Comparison of ENCODE assay signal across 9 mouse cellular contexts in the genomic region with DNA sequence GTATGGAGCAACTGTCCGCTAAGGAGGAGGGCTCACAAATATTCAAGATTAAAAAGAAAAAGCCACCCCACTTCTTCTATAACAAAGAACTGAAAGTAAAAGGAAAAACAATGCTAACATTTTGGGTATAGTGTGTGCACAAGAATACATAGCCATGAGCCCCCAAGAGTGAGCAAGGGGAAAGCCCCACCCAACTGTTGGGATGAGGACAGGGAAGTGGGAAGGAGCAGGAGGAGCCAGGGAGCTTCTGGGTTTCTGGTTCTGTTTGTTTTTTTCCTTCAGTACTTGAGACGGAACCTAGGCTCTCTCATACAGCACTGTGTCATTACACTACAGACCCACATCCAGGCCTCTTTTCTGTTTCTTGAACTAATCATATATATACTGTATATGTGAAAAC. TPM values are rescaled to one million over a fixed set of nuclear protein-coding genes. Genes with fewer than 3 reads are reported as not detected.
DNase-seq lines count a peak whose midpoint lies in the region; ATAC-seq and TF ChIP-seq lines count a peak whose summit lies in the region.
"Had no signal": no experiment of that assay in that cellular context is flagged by ENCODE, and none has a peak within 500 bp of the region (broad histone marks: within the 10 kb centered on the region; RNA-seq: fewer than 3 reads in every experiment).

No protein-coding gene starts in this region.

- 68% methylated on average over 2 of the region's 2 CpGs for WGBS in heart, embryonic 12.5 days
- WGBS in lung, postnatal 0 days, result 60% methylated on average over 2 of the region's 2 CpGs
- WGBS in limb, embryonic 10.5 days, result 94% methylated on average over 2 of the region's 2 CpGs
- 69% methylated on average over 2 of the region's 2 CpGs for WGBS in olfactory bulb, adult 2 months
- WGBS in hindbrain, embryonic 16.5 days, result 97% methylated on average over 2 of the region's 2 CpGs

- intact Hi-C loops in heart, postnatal 14 days (cut with DNase I), result no loop called here
- intact Hi-C loops in left cerebral cortex, postnatal 36 days (cut with DNase I), result no loop called here

- H3K4me2 ChIP-seq in heart, embryonic 12.5 days, result peak overlapping the region; percentile 53
- H3K4me2 ChIP-seq in lung, postnatal 0 days (replicated peaks; ENCODE audit: low read depth, low read length), result peak overlapping the region; percentile 48
- no peak overlapping the region for H3K4me2 ChIP-seq in hindbrain, embryonic 16.5 days (ENCODE audit: low read length)

- H3K9me3 ChIP-seq in heart, embryonic 12.5 days (replicated peaks), result no peaks in the 10 kb centered on the region
- no peaks in the 10 kb centered on the region for H3K9me3 ChIP-seq in lung, postnatal 0 days (ENCODE audit: low read length)
- no peaks in the 10 kb centered on the region for H3K9me3 ChIP-seq in limb, embryonic 10.5 days (replicated peaks)
- no peaks in the 10 kb centered on the region for H3K9me3 ChIP-seq in hindbrain, embryonic 16.5 days (ENCODE audit: control insufficient read depth, low read length)

- no peak for TF ChIP-seq POLR2A in olfactory bulb, adult 2 months (IDR thresholded peaks at IDR 0.05; ENCODE audit: insufficient read depth, low read depth, low read length)

- TF ChIP-seq EP300 in lung, postnatal 0 days (IDR thresholded peaks at IDR 0.05), result no peak

- H3K27ac ChIP-seq in heart, embryonic 12.5 days (ENCODE audit: poor library complexity, severe bottlenecking), result peak overlapping the region; percentile 86
- peak overlapping the region; percentile 93 for H3K27ac ChIP-seq in lung, postnatal 0 days (ENCODE audit: low read length)
- peak overlapping the region; percentile 38; the same call in 1 of the 2 replicates for H3K27ac ChIP-seq in limb, embryonic 10.5 days
- peak overlapping the region; percentile 66; the same call in 1 of the 2 replicates for H3K27ac ChIP-seq in olfactory bulb, adult 2 months (ENCODE audit: insufficient read depth, low read depth, low read length)
- H3K27ac ChIP-seq in hindbrain, embryonic 16.5 days (ENCODE audit: low read depth, low read length), result no peak overlapping the region

- H3K9ac ChIP-seq in heart, embryonic 12.5 days, result peak overlapping the region; percentile 59; the same call in 1 of the 2 replicates
- H3K9ac ChIP-seq in lung, postnatal 0 days (replicated peaks; ENCODE audit: low read depth), result 0 out of 2 replicates have a peak overlapping the region, but pooled peaks have one; percentile 24
- no peak overlapping the region for H3K9ac ChIP-seq in hindbrain, embryonic 16.5 days (ENCODE audit: low read depth, low read length)

- TF ChIP-seq CTCF in lung, postnatal 0 days (IDR thresholded peaks at IDR 0.05), result no peak
- TF ChIP-seq CTCF in olfactory bulb, adult 2 months (IDR thresholded peaks at IDR 0.05; ENCODE audit: insufficient read depth, low read depth, low read length), result no peak

- H3K36me3 ChIP-seq in heart, embryonic 12.5 days, result no peaks in the 10 kb centered on the region
- no peaks in the 10 kb centered on the region for H3K36me3 ChIP-seq in lung, postnatal 0 days (ENCODE audit: insufficient read depth, low read length)
- no peaks in the 10 kb centered on the region for H3K36me3 ChIP-seq in limb, embryonic 10.5 days
- H3K36me3 ChIP-seq in hindbrain, embryonic 16.5 days (ENCODE audit: control insufficient read depth, insufficient read depth, low read length), result no peaks in the 10 kb centered on the region

- H3K4me1 ChIP-seq in heart, embryonic 12.5 days (replicated peaks), result peaks cover 71% of the 10 kb centered on the region
- peaks cover 10% of the 10 kb centered on the region; the same call in 1 of the 2 replicates for H3K4me1 ChIP-seq in lung, postnatal 0 days (ENCODE audit: insufficient read depth, low read depth, low read length)
- H3K4me1 ChIP-seq in limb, embryonic 10.5 days, result peaks cover 13% of the 10 kb centered on the region
- peaks cover 29% of the 10 kb centered on the region for H3K4me1 ChIP-seq in olfactory bulb, adult 2 months (ENCODE audit: control insufficient read depth, insufficient read depth, low read length)
- no peaks in the 10 kb centered on the region for H3K4me1 ChIP-seq in hindbrain, embryonic 16.5 days (ENCODE audit: control insufficient read depth, insufficient read depth, low read depth, low read length)

- no peak overlapping the region for H3K4me3 ChIP-seq in heart, embryonic 12.5 days
- H3K4me3 ChIP-seq in lung, postnatal 0 days (ENCODE audit: low read depth, low read length), result no peak overlapping the region
- H3K4me3 ChIP-seq in limb, embryonic 10.5 days, result no peak overlapping the region
- no peak overlapping the region for H3K4me3 ChIP-seq in olfactory bulb, adult 2 months (ENCODE audit: insufficient read depth, low read depth, low read length)
- no peak overlapping the region for H3K4me3 ChIP-seq in hindbrain, embryonic 16.5 days (ENCODE audit: low read length)

- DNase-seq in heart, postnatal 14 days, result no peak
- peak; percentile 28 for DNase-seq in lung, postnatal 0 days (ENCODE audit: low spot score)
- no peak for DNase-seq in lung, postnatal 36 days
- no peak for DNase-seq in limb, embryonic 10.5 days (ENCODE audit: low spot score)
- no peak for DNase-seq in left cerebral cortex, postnatal 36 days (ENCODE audit: low spot score in 2 of 2)
- DNase-seq: cerebellum, postnatal 14 days had no signal

- H3K27me3 ChIP-seq in heart, embryonic 12.5 days (replicated peaks), result no peaks in the 10 kb centered on the region
- H3K27me3 ChIP-seq in lung, postnatal 0 days (replicated peaks; ENCODE audit: insufficient read depth, low read length), result no peaks in the 10 kb centered on the region
- H3K27me3 ChIP-seq in limb, embryonic 10.5 days (ENCODE audit: low read depth, poor library complexity, severe bottlenecking), result no peaks in the 10 kb centered on the region
- H3K27me3 ChIP-seq in hindbrain, embryonic 16.5 days (replicated peaks; ENCODE audit: control insufficient read depth, insufficient read depth, low read length), result no peaks in the 10 kb centered on the region

- ATAC-seq in heart, embryonic 12.5 days (ENCODE audit: insufficient number of reproducible peaks, low FRiP score), result no peak
- ATAC-seq in lung, postnatal 0 days, result no peak
- ATAC-seq in hindbrain, embryonic 16.5 days, result no peak

RNA-seq across cellular contexts. Expression of gene Pacsin2, which starts 31.1 kb away (rescaled TPM):
- polyA plus RNA-seq in heart, embryonic 12.5 days (2016; fragmentation: Nextera tagmentation; extraction: Ambion mirVana), result 70.8 and 72.0 TPM in 2 replicates
- 100 to 1,000 TPM; 156 to 165 TPM for total RNA-seq in heart, postnatal 14 days (2021)
- 46.7 and 51.7 TPM in 2 replicates for polyA plus RNA-seq in lung, postnatal 0 days (2015; fragmentation: Nextera tagmentation; extraction: Ambion mirVana)
- 56.9 and 61.0 TPM in 2 replicates for polyA plus RNA-seq in limb, embryonic 10.5 days (2016; fragmentation: Nextera tagmentation; extraction: Ambion mirVana)
- polyA plus RNA-seq in olfactory bulb, adult 2 months (2012; ENCODE audit: insufficient read depth, insufficient read length, low replicate concordance, missing spikeins), result 149 TPM in 1 of 2 replicates, not detected in the other
- total RNA-seq in left cerebral cortex, postnatal 36 days (2021), result 100 to 1,000 TPM in 1 of 2 experiments, 10 to 100 TPM in 1; 88.9 to 102 TPM
- polyA plus RNA-seq in hindbrain, embryonic 16.5 days (2015; fragmentation: Nextera tagmentation; extraction: Ambion mirVana), result 26.9 and 32.1 TPM in 2 replicates
